ENCODE assay signal across 20 mouse cellular contexts in the genomic region with DNA sequence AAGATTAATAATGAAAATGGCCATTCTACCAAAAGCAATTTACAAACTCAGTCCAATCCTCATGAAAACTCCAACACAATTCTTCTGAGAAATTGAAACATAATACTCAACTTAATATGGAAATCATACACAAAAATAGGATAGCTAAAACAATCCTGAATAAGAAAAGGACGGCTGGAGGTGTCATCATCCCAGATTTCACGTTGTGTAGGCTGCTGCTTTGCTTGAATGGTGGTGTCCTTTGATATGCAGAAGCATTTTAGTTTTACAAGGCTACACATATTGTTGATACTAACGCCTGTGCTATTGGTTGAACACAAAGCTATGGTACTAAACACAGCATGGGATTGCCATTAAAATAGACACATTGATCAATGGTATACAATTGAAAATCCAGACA. TPM values are rescaled to one million over a fixed set of nuclear protein-coding genes. Genes with fewer than 3 reads are reported as not detected.
DNase-seq lines count a peak whose midpoint lies in the region; ATAC-seq lines count a peak whose summit lies in the region.
"Had no signal": no experiment of that assay in that cellular context is flagged by ENCODE, and none has a peak within 500 bp of the region (broad histone marks: within the 10 kb centered on the region; RNA-seq: fewer than 3 reads in every experiment).

No protein-coding gene starts in this region.

- no peak overlapping the region for H3K9ac ChIP-seq in heart, embryonic 11.5 days (ENCODE audit: low read depth, low read length)

- H3K9me3 ChIP-seq in heart, embryonic 11.5 days (replicated peaks; ENCODE audit: control insufficient read depth, low read length): no peaks in the 10 kb centered on the region
- H3K9me3 ChIP-seq: G1E had no signal

- WGBS in heart, embryonic 11.5 days (ENCODE audit: insufficient replicate concordance): 81% methylated on average over 3 of the region's 3 CpGs

- H3K36me3 ChIP-seq in heart, embryonic 11.5 days (ENCODE audit: control insufficient read depth, insufficient read depth, low read length): no peaks in the 10 kb centered on the region

- H3K4me1 ChIP-seq in heart, embryonic 11.5 days (ENCODE audit: control insufficient read depth, insufficient read depth, low read length): peaks cover 3% of the 10 kb centered on the region; the same call in 1 of the 2 replicates

- H3K4me2 ChIP-seq in heart, embryonic 11.5 days: no peak overlapping the region

- no peaks in the 10 kb centered on the region for H3K27me3 ChIP-seq in heart, embryonic 11.5 days (ENCODE audit: control insufficient read depth, insufficient read depth, low read length)
- H3K27me3 ChIP-seq: CH12.LX, Patski had no signal

- no peak for DNase-seq in frontal cortex, postnatal 36 days (ENCODE audit: low spot score in 2 of 2)
- peak; percentile 20 for DNase-seq in brain, adult 2 months (ENCODE audit: low read depth, low spot score)
- DNase-seq: adrenal gland, adult 2 months; adrenal gland, adult 8-10 months; adrenal gland, postnatal 10 days; adrenal gland, postnatal 14 days; adrenal gland, postnatal 25 days; adrenal gland, postnatal 36 days; B cell, adult 2 months; cerebellum, adult 11 months; cerebellum, adult 11-12 months; cerebellum, adult 18-20 months; cerebellum, adult 2 months had no signal

- ATAC-seq in frontal cortex, adult (ENCODE audit: low TSS enrichment): peak; percentile 74
- no peak for ATAC-seq in heart, embryonic 11.5 days (replicated peaks; ENCODE audit: insufficient number of reproducible peaks, low FRiP score, low TSS enrichment)
- ATAC-seq: activated CD4-positive, CD25-positive, alpha-beta regulatory T cell, adult 4 months; CD4-positive, CD25-positive, alpha-beta regulatory T cell, adult 4 months; Patski had no signal

- H3K4me3 ChIP-seq in heart, embryonic 11.5 days (ENCODE audit: low read depth, low read length): no peak overlapping the region

- H3K27ac ChIP-seq in heart, embryonic 11.5 days (ENCODE audit: low read depth, low read length): no peak overlapping the region

RNA-seq across cellular contexts. Expression of a gene that starts 10.8 kb away (rescaled TPM):
- polyA plus RNA-seq in heart, embryonic 11.5 days (2014; fragmentation: Nextera tagmentation; extraction: Ambion mirVana): 84.0 and 88.8 TPM in 2 replicates

RNA-seq across cellular contexts. Expression of a gene that starts 44.5 kb away (rescaled TPM):
- polyA plus RNA-seq in heart, embryonic 11.5 days (2014; fragmentation: Nextera tagmentation; extraction: Ambion mirVana): 11.2 and 11.4 TPM in 2 replicates
